Mouse (Mus musculus): ENCODE measurements around the gene Hook2. TPM values are rescaled to one million over a fixed set of nuclear protein-coding genes. Genes with fewer than 3 reads are reported as not detected.

The Hook2 gene
- 4.4 TPM for polyA plus RNA-seq (2017; shearing (Covaris generic))

GRCm38 (mm10) chr8:84990349-84990748 lies at the start of gene Hook2:
Gene Hook2 (plus strand): TSS chr8:84990603.

GRCm38 (mm10) chr8:84946528-84947240 lies 43.7 kb upstream of the Hook2 start, which contains the start of gene Rtbdn:
Gene Rtbdn (plus strand): TSS chr8:84946991.

GRCm38 (mm10) chr8:84969241-84970134 lies 20.9 kb upstream of the Hook2 start, which contains the start of the genes Gm49661, Prdx2 and Rnaseh2a:
Gene Gm49661 (minus strand): TSS chr8:84969433.
Gene Prdx2 (plus strand): TSS chr8:84969587.
Gene Rnaseh2a (minus strand): TSS chr8:84969767.

GRCm38 (mm10) chr8:84978248-84978940 lies 12.0 kb upstream of the Hook2 start, which contains the start of gene Junb:
Gene Junb (minus strand): TSS chr8:84978718.

GRCm38 (mm10) chr8:85014431-85014830 lies 24.0 kb downstream of the Hook2 start, which contains the start of gene Best2:
Gene Best2 (minus strand): TSS chr8:85014531.

GRCm38 (mm10) chr8:85025098-85025932 lies 34.9 kb downstream of the Hook2 start, which contains the start of gene Asna1:
Gene Asna1 (minus strand): TSS chr8:85025281.

GRCm38 (mm10) chr8:85026670-85027515 lies 36.5 kb downstream of the Hook2 start, which contains the start of gene Trir:
Gene Trir (plus strand): TSS chr8:85026823.

GRCm38 (mm10) chr8:85036718-85037365 lies 46.4 kb downstream of the Hook2 start, which contains the start of gene Tnpo2:
Gene Tnpo2 (plus strand): TSS chr8:85036915.

Other genes with a start within 250 kb of the Hook2 start
- gene Nfix, start 190.3 kb upstream of the Hook2 start, polyA plus RNA-seq (2017; shearing (Covaris generic)): 4.7 TPM
- gene Dand5, start 167.8 kb upstream of the Hook2 start, polyA plus RNA-seq (2017; shearing (Covaris generic)): 7.8 TPM
- gene Gadd45gip1, start 159.1 kb upstream of the Hook2 start, polyA plus RNA-seq (2017; shearing (Covaris generic)): 20.8 TPM
- gene Rad23a, start 149.9 kb upstream of the Hook2 start, polyA plus RNA-seq (2017; shearing (Covaris generic)): 200 TPM
- 494 TPM for gene Calr, start 143.7 kb upstream of the Hook2 start, polyA plus RNA-seq (2017; shearing (Covaris generic))
- 110 TPM for gene Farsa, start 133.6 kb upstream of the Hook2 start, polyA plus RNA-seq (2017; shearing (Covaris generic))
- 7.1 TPM for gene Syce2, start 118.5 kb upstream of the Hook2 start, polyA plus RNA-seq (2017; shearing (Covaris generic))
- 38.4 TPM for gene Gcdh, start 96.7 kb upstream of the Hook2 start, polyA plus RNA-seq (2017; shearing (Covaris generic))
- gene Klf1, start 88.7 kb upstream of the Hook2 start, polyA plus RNA-seq (2017; shearing (Covaris generic)): 0.60 TPM
- 22.3 TPM for gene Dnase2a, start 82.0 kb upstream of the Hook2 start, polyA plus RNA-seq (2017; shearing (Covaris generic))
- gene Mast1, start 53.2 kb upstream of the Hook2 start, polyA plus RNA-seq (2017; shearing (Covaris generic)): 1.3 TPM
- not detected for gene Rtbdn, start 43.6 kb upstream of the Hook2 start, polyA plus RNA-seq (2017; shearing (Covaris generic))
- gene Gm49661, start 21.2 kb upstream of the Hook2 start, polyA plus RNA-seq (2017; shearing (Covaris generic)): not detected
- gene Prdx2, start 21.0 kb upstream of the Hook2 start, polyA plus RNA-seq (2017; shearing (Covaris generic)): 233 TPM
- gene Rnaseh2a, start 20.8 kb upstream of the Hook2 start, polyA plus RNA-seq (2017; shearing (Covaris generic)): 108 TPM
- 339 TPM for gene Junb, start 11.9 kb upstream of the Hook2 start, polyA plus RNA-seq (2017; shearing (Covaris generic))
- not detected for gene Best2, start 23.9 kb downstream of the Hook2 start, polyA plus RNA-seq (2017; shearing (Covaris generic))
- 60.6 TPM for gene Asna1, start 34.7 kb downstream of the Hook2 start, polyA plus RNA-seq (2017; shearing (Covaris generic))
- 122 TPM for gene Trir, start 36.2 kb downstream of the Hook2 start, polyA plus RNA-seq (2017; shearing (Covaris generic))
- 51.4 TPM for gene Tnpo2, start 46.3 kb downstream of the Hook2 start, polyA plus RNA-seq (2017; shearing (Covaris generic))
- gene Fbxw9, start 69.5 kb downstream of the Hook2 start, polyA plus RNA-seq (2017; shearing (Covaris generic)): 10.1 TPM
- 2.5 TPM for gene Gm5741, start 77.4 kb downstream of the Hook2 start, polyA plus RNA-seq (2017; shearing (Covaris generic))
- gene Dhps, start 81.2 kb downstream of the Hook2 start, polyA plus RNA-seq (2017; shearing (Covaris generic)): 57.7 TPM
- gene Wdr83os, start 90.1 kb downstream of the Hook2 start, polyA plus RNA-seq (2017; shearing (Covaris generic)): 190 TPM
- gene Wdr83, start 90.7 kb downstream of the Hook2 start, polyA plus RNA-seq (2017; shearing (Covaris generic)): 46.6 TPM
- gene Man2b1, start 92.7 kb downstream of the Hook2 start, polyA plus RNA-seq (2017; shearing (Covaris generic)): 167 TPM
- not detected for gene Zfp791, start 132.5 kb downstream of the Hook2 start, polyA plus RNA-seq (2017; shearing (Covaris generic))
- gene Cks1brt, start 161.3 kb downstream of the Hook2 start, polyA plus RNA-seq (2017; shearing (Covaris generic)): not detected
- gene Olfr371, start 235.4 kb downstream of the Hook2 start, polyA plus RNA-seq (2017; shearing (Covaris generic)): not detected